Mouse (Mus musculus) hindbrain, embryonic 11.5 days (tissue): ENCODE measurements around the gene Zbtb3. TPM values are rescaled to one million over a fixed set of nuclear protein-coding genes. Genes with fewer than 3 reads are reported as not detected.
A peak's percentile ranks its signal among the peaks of the same experiment; 100 is the strongest.

Source experiments
- ATAC-seq: fragments of 200-750 bp; cut with Nextera tagmentation; 2 replicates; pipeline ENCODE4 v1.8.0; 2017; ENCODE audit warnings: mild to moderate bottlenecking, moderate TSS enrichment, moderate library complexity; ENCODE audit not compliant: low FRiP score
- DNase-seq: peaks from one replicate; pipeline ENCODE4 v3.0.0-alpha.2; 2015; ENCODE audit warnings: low spot score
- H3K27ac ChIP-seq: fragments of 300-500 bp; sonication (generic); 2 replicates; pipeline ENCODE4 v1.5.1; 2014; ENCODE audit warnings: mild to moderate bottlenecking, low read depth, low read length
- H3K27me3 ChIP-seq: fragments of 300-500 bp; sonication (generic); 2 replicates; pipeline ENCODE4 v1.6.1; 2014; ENCODE audit warnings: mild to moderate bottlenecking, low read length, moderate library complexity, mixed read lengths; ENCODE audit not compliant: control insufficient read depth, insufficient read depth
- H3K36me3 ChIP-seq: fragments of 300-500 bp; sonication (generic); 2 replicates; pipeline ENCODE4 v1.6.1; 2014; ENCODE audit warnings: mild to moderate bottlenecking, low read length, moderate library complexity, mixed read lengths; ENCODE audit not compliant: control insufficient read depth, insufficient read depth
- H3K4me1 ChIP-seq: fragments of 300-500 bp; sonication (generic); replicated peaks from 2 replicates; pipeline ENCODE4 v1.6.1; 2014; ENCODE audit warnings: low read length, mixed read lengths; ENCODE audit not compliant: control insufficient read depth, insufficient read depth
- H3K4me2 ChIP-seq: fragments of 300-500 bp; sonication (generic); replicated peaks from 2 replicates; pipeline ENCODE4 v1.6.1; 2014; ENCODE audit warnings: mild to moderate bottlenecking, low read depth, low read length
- H3K4me3 ChIP-seq: fragments of 300-500 bp; sonication (generic); 2 replicates; pipeline ENCODE4 v1.5.1; 2014; ENCODE audit warnings: low read depth, low read length
- H3K9ac ChIP-seq: fragments of 300-500 bp; sonication (generic); 2 replicates; pipeline ENCODE4 v1.6.1; 2014; ENCODE audit warnings: low read depth, low read length
- H3K9me3 ChIP-seq: fragments of 300-500 bp; sonication (generic); 2 replicates; pipeline ENCODE4 v1.6.1; 2016; ENCODE audit warnings: low read length; ENCODE audit not compliant: control insufficient read depth
- WGBS: fragments of 180-500 bp; shearing (Covaris S2); extraction: QIAGEN DNeasy Blood & Tissue Kit; methylation state at CpG from one replicate; pipeline ENCODE4 v1.1.7; 2014; 5-methylcytosine and 5-hydroxymethylcytosine counted together
- polyA plus RNA-seq: library from polyadenylated mRNA; unstranded; fragments of >200 nt; fragmentation: Nextera tagmentation; extraction: Ambion mirVana; gene quantifications from 2 replicates; pipeline ENCODE4 v1.2.1, GENCODE M21; 2014

Gene Zbtb3
- polyA plus RNA-seq, 1 experiment from 2014 or later, result 7.5 TPM

- no peak for ATAC-seq
- no peak for DNase-seq
- Histone ChIP-seq H3K36me3 (peaks cover 14% of the 10 kb centered on the region), H3K4me3 (no peak overlapping the region), H3K27ac (no peak overlapping the region), H3K4me1 (no peaks in the 10 kb centered on the region), H3K9me3 (no peaks in the 10 kb centered on the region), H3K27me3 (no peaks in the 10 kb centered on the region), H3K9ac (no peak overlapping the region), H3K4me2 (no peak overlapping the region)
- whole genome bisulfite sequencing, result 81% methylated on average over 7 of the region's 7 CpGs
These were observed 12.2 kb upstream of the Zbtb3 start for GRCm38 (mm10) chr19:8790171-8790570.

GRCm38 (mm10) chr19:8798264-8798946 is 4.0 kb upstream of the Zbtb3 start, which contains the start of gene Polr2g:
Polr2g (minus strand) TSS chr19:8798577.
- H3K9me3 ChIP-seq, result no peaks in the 10 kb centered on the region

DNA sequence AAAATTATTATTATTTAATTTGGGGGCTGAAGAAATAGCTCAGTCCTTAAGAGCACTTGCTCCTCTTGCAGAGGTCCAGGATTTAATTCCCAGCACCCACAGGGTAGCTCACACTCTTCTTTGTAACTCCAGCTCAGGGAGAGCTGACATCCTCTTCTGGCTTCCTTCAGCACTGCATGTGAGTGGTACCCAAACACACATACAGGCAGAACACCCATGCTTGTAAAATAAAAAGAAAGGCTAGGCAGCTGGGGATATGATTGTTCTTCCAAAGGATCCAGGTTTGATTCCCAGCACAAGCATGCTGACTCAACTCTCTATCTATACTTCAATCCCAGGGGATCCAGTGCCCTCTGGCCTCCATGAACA is 3.4 kb upstream of the Zbtb3 start:
- no peak overlapping the region for H3K27ac ChIP-seq
- ATAC-seq, result no peak

More at GRCm38 (mm10) chr19:8798264-8798946, 4.0 kb upstream of the Zbtb3 start, which contains the start of gene Polr2g:
- Histone ChIP-seq H3K4me1 (no peaks in the 10 kb centered on the region), H3K4me2 (peak within 1 kb of the TSS; percentile 87), H3K36me3 (peaks cover 8% of the 10 kb centered on the region), H3K27me3 (no peaks in the 10 kb centered on the region), H3K4me3 (peak within 1 kb of the TSS; percentile 64), H3K27ac (peak within 1 kb of the TSS; percentile 55; the same call in 1 of the 2 replicates), H3K9ac (peak within 1 kb of the TSS; percentile 75)
- DNase-seq (peak; percentile 95), ATAC-seq (peak; percentile 72)
- WGBS, result 2% methylated on average over 25 of the region's 25 CpGs

DNA sequence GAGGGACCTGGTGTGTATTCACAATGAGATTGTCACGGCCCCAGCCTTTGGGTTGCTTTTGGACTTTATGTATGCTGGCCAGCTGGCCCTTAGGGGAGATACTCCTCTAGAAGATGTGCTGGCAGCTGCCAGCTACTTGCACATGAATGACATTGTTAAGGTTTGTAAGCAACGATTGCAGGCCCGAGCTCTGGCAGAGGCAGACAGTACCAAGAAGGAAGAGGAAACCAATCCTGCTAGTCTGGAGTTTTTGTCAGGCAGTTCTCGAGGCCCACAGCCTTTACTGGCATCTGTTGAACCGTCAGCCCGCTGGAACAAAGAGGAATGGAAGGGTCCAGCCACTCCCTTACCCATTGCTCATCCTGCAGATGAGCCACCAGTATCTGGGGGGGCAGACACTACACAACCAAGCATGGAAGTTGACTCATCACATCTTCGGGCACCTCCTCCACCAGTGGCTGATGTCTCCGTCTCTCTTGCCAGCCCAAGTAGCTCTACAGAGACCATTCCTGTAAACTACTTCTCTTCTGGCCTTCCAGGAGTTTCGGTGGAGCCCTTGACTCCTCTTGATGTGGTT is 937 bp downstream of the Zbtb3 start:
- ATAC-seq (no peak), DNase-seq (no peak)
- Histone ChIP-seq H3K36me3 (no peaks in the 10 kb centered on the region), H3K9me3 (no peaks in the 10 kb centered on the region), H3K27ac (no peak overlapping the region), H3K4me1 (no peaks in the 10 kb centered on the region), H3K4me3 (no peak overlapping the region), H3K27me3 (no peaks in the 10 kb centered on the region), H3K9ac (no peak overlapping the region), H3K4me2 (peak overlapping the region; percentile 45; the same call in 1 of the 2 replicates)
- WGBS, result 94% methylated on average over 9 of the region's 9 CpGs

More for the DNA sequence above, 3.4 kb upstream of the Zbtb3 start:
- H3K9me3 ChIP-seq, result no peaks in the 10 kb centered on the region
- H3K4me1 ChIP-seq, result no peaks in the 10 kb centered on the region
- no peak overlapping the region for H3K4me2 ChIP-seq
- no peak for DNase-seq
- no peak overlapping the region for H3K4me3 ChIP-seq
- no peak overlapping the region for H3K9ac ChIP-seq
- H3K36me3 ChIP-seq, result peaks cover 3% of the 10 kb centered on the region; the same call in 1 of the 2 replicates
- H3K27me3 ChIP-seq, result no peaks in the 10 kb centered on the region

- DNase-seq, result no peak
- Histone ChIP-seq H3K4me2 (no peak overlapping the region), H3K27me3 (no peaks in the 10 kb centered on the region), H3K36me3 (no peaks in the 10 kb centered on the region), H3K9ac (no peak overlapping the region), H3K4me3 (no peak overlapping the region), H3K9me3 (no peaks in the 10 kb centered on the region), H3K4me1 (no peaks in the 10 kb centered on the region), H3K27ac (no peak overlapping the region)
- WGBS, result 95% methylated on average over 11 of the region's 11 CpGs
- no peak for ATAC-seq
These were observed 1.7 kb downstream of the Zbtb3 start for GRCm38 (mm10) chr19:8803879-8804660.

GRCm38 (mm10) chr19:8806810-8807209 is 4.5 kb downstream of the Zbtb3 start:
- no peaks in the 10 kb centered on the region for H3K27me3 ChIP-seq
- 95% methylated on average over 5 of the region's 5 CpGs for WGBS

DNA sequence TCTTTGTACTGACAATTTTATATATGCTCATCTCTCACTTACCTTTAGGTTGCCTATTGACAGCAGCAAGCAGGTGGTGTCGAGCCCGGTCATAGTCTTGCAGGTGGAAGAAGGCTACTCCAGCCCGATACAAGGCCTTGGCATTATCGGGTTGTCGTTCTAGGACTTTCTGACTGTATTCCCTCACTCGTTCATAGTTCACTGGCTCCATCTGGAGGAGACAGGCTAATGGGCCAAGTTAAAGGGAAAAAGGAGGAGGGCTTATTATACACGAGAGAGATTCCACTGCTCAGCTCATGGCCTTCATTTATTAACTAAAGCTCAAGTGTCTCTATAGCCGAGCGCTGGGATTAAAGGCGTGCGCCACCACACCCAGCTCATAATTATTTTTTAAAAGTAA is 13.5 kb downstream of the Zbtb3 start:
- Histone ChIP-seq H3K27me3 (no peaks in the 10 kb centered on the region), H3K36me3 (peaks cover 9% of the 10 kb centered on the region; the same call in 1 of the 2 replicates), H3K27ac (no peak overlapping the region), H3K4me1 (peaks cover 9% of the 10 kb centered on the region; the same call in 1 of the 2 replicates), H3K9ac (no peak overlapping the region), H3K9me3 (no peaks in the 10 kb centered on the region), H3K4me3 (no peak overlapping the region), H3K4me2 (no peak overlapping the region)
- 88% methylated on average over 11 of the region's 11 CpGs for WGBS
- DNase-seq, result no peak
- ATAC-seq, result no peak

More at GRCm38 (mm10) chr19:8806810-8807209, 4.5 kb downstream of the Zbtb3 start:
- Histone ChIP-seq H3K27ac (no peak overlapping the region), H3K4me1 (no peaks in the 10 kb centered on the region), H3K9ac (no peak overlapping the region), H3K4me3 (no peak overlapping the region), H3K36me3 (0 out of 2 replicates have a peak, but pooled peaks cover 7% of the 10 kb centered on the region), H3K9me3 (no peaks in the 10 kb centered on the region), H3K4me2 (no peak overlapping the region)
- no peak for ATAC-seq
- DNase-seq, result no peak

GRCm38 (mm10) chr19:8817001-8817400 is 14.6 kb downstream of the Zbtb3 start:
- ATAC-seq, result no peak
- H3K36me3 ChIP-seq, result peaks cover 4% of the 10 kb centered on the region; the same call in 1 of the 2 replicates
- H3K27ac ChIP-seq, result no peak overlapping the region
- H3K9me3 ChIP-seq, result no peaks in the 10 kb centered on the region
- peak overlapping the region; percentile 15; the same call in 1 of the 2 replicates for H3K4me2 ChIP-seq
- no peak for DNase-seq
- WGBS, result 87% methylated on average over 3 of the region's 3 CpGs
- H3K9ac ChIP-seq, result no peak overlapping the region; the same call in 1 of the 2 replicates
- H3K27me3 ChIP-seq, result no peaks in the 10 kb centered on the region
- H3K4me3 ChIP-seq, result no peak overlapping the region
- H3K4me1 ChIP-seq, result peaks cover 9% of the 10 kb centered on the region; the same call in 1 of the 2 replicates
